In the genomic region with DNA sequence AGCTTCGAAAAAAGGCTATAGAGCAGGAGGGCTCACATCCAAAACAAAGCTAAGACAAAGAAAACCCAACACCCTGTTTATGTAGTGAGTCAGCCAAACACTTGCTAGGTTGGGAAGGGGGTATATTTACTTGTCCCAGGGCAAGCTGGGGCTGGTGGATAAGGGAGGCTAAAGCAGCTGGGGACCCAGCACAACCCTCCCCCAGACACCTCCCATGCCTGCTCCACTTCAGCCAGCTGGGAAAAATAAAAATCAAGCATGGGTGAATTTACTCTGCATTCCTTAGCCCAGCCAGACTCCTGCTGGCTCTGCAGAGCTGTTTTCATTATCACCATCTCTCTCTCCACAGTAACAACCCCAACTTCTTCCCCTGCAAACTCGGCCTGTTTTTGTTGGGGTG, we compare ENCODE assay signal across 10 mouse cellular contexts. TPM values are rescaled to one million over a fixed set of nuclear protein-coding genes. Genes with fewer than 3 reads are reported as not detected.
A peak's percentile ranks its signal among the peaks of the same experiment; 100 is the strongest.
DNase-seq lines count a peak whose midpoint lies in the region; ATAC-seq and TF ChIP-seq lines count a peak whose summit lies in the region.
"Had no signal": no experiment of that assay in that cellular context is flagged by ENCODE, and none has a peak within 500 bp of the region (broad histone marks: within the 10 kb centered on the region; RNA-seq: fewer than 3 reads in every experiment).

No protein-coding gene starts in this region.

- peaks cover 31% of the 10 kb centered on the region for H3K4me1 ChIP-seq in heart, embryonic 15.5 days (replicated peaks)
- H3K4me1 ChIP-seq in stomach, postnatal 0 days (replicated peaks; ENCODE audit: control insufficient read depth, insufficient read depth): peaks cover 6% of the 10 kb centered on the region; the same call in 1 of the 2 replicates

- H3K27ac ChIP-seq in heart, embryonic 15.5 days: peak overlapping the region; percentile 48
- no peak overlapping the region for H3K27ac ChIP-seq in stomach, postnatal 0 days (replicated peaks)
- H3K27ac ChIP-seq: intestine, embryonic 15.5 days; midbrain, embryonic 12.5 days had no signal

- TF ChIP-seq CTCF in stomach, postnatal 0 days (IDR thresholded peaks at IDR 0.05; ENCODE audit: low read depth): no peak

- H3K9ac ChIP-seq in heart, embryonic 15.5 days: no peak overlapping the region
- H3K9ac ChIP-seq in stomach, postnatal 0 days (ENCODE audit: low read length): no peak overlapping the region
- H3K9ac ChIP-seq: intestine, embryonic 15.5 days; midbrain, embryonic 12.5 days had no signal

- peaks cover 5% of the 10 kb centered on the region; the same call in 1 of the 2 replicates for H3K27me3 ChIP-seq in heart, embryonic 15.5 days
- no peaks in the 10 kb centered on the region for H3K27me3 ChIP-seq in stomach, postnatal 0 days (ENCODE audit: control insufficient read depth, insufficient read depth, low read length)
- H3K27me3 ChIP-seq: intestine, embryonic 15.5 days had no signal

- intact Hi-C loops in heart, postnatal 10 days (cut with DNase I): no loop called here

- no peak for ATAC-seq in heart, embryonic 15.5 days (replicated peaks; ENCODE audit: insufficient number of reproducible peaks, insufficient read depth, low FRiP score, low read depth)
- ATAC-seq in stomach, postnatal 0 days (ENCODE audit: low FRiP score, low TSS enrichment): no peak
- ATAC-seq: intestine, embryonic 15.5 days had no signal

- H3K9me3 ChIP-seq in heart, embryonic 15.5 days (replicated peaks): no peaks in the 10 kb centered on the region
- H3K9me3 ChIP-seq in stomach, postnatal 0 days (ENCODE audit: control insufficient read depth, low read length): no peaks in the 10 kb centered on the region
- H3K9me3 ChIP-seq: intestine, embryonic 15.5 days; midbrain, embryonic 12.5 days had no signal

- peak overlapping the region; percentile 13; the same call in 1 of the 2 replicates for H3K4me2 ChIP-seq in heart, embryonic 15.5 days
- 0 out of 2 replicates have a peak overlapping the region, but pooled peaks have one; percentile 3 for H3K4me2 ChIP-seq in stomach, postnatal 0 days (replicated peaks; ENCODE audit: low read depth)
- H3K4me2 ChIP-seq: intestine, embryonic 15.5 days; midbrain, embryonic 12.5 days had no signal

- no peaks in the 10 kb centered on the region for H3K36me3 ChIP-seq in heart, embryonic 15.5 days
- no peaks in the 10 kb centered on the region for H3K36me3 ChIP-seq in stomach, postnatal 0 days (ENCODE audit: control insufficient read depth, insufficient read depth, low read length)
- H3K36me3 ChIP-seq: intestine, embryonic 15.5 days; midbrain, embryonic 12.5 days had no signal

- 20% methylated on average over 2 of the region's 2 CpGs for WGBS in heart, embryonic 15.5 days
- 13% methylated on average over 2 of the region's 2 CpGs for WGBS in stomach, postnatal 0 days

- TF ChIP-seq EP300 in stomach, postnatal 0 days (optimal IDR thresholded peaks at IDR 0.05): no peak

- DNase-seq in heart, postnatal 10 days: no peak
- DNase-seq in ovary, adult 18-20 months (ENCODE audit: low spot score): peak; percentile 39
- no peak for DNase-seq in ovary, postnatal 36 days (ENCODE audit: low spot score)
- peak; percentile 60 for DNase-seq in forelimb bud, embryonic 11.5 days (ENCODE audit: low read depth, low spot score)
- DNase-seq in stomach, postnatal 0 days (ENCODE audit: low spot score): no peak
- DNase-seq in adrenal gland, adult (ENCODE audit: inconsistent age in 2 of 2, low spot score in 1 of 2): no peak
- DNase-seq: right cerebral cortex, postnatal 14 days had no signal

- H3K4me3 ChIP-seq in heart, embryonic 15.5 days: no peak overlapping the region
- H3K4me3 ChIP-seq in stomach, postnatal 0 days (ENCODE audit: low read depth, low read length): no peak overlapping the region
- H3K4me3 ChIP-seq: intestine, embryonic 15.5 days; midbrain, embryonic 12.5 days had no signal

RNA-seq across cellular contexts. Expression of a gene that starts 2.2 kb away (rescaled TPM):
- 7.2 and 11.5 TPM in 2 replicates for polyA plus RNA-seq in heart, embryonic 15.5 days (2015; fragmentation: Nextera tagmentation; extraction: Ambion mirVana)
- total RNA-seq in heart, postnatal 10 days (2021): 10 to 100 TPM; 17.8 to 18.8 TPM
- polyA plus RNA-seq in stomach, postnatal 0 days (2015; fragmentation: Nextera tagmentation; extraction: Ambion mirVana): 2.7 and 3.5 TPM in 2 replicates

RNA-seq across cellular contexts. Expression of a gene that starts 6.4 kb away (rescaled TPM):
- polyA plus RNA-seq in heart, embryonic 15.5 days (2015; fragmentation: Nextera tagmentation; extraction: Ambion mirVana): 0.39 and 0.68 TPM in 2 replicates
- 1 to 10 TPM; 2.3 to 3.1 TPM for total RNA-seq in heart, postnatal 10 days (2021)
- 0.59 and 1.2 TPM in 2 replicates for polyA plus RNA-seq in stomach, postnatal 0 days (2015; fragmentation: Nextera tagmentation; extraction: Ambion mirVana)

Comparison
In these comparisons a context has a peak if more than half of its experiments do, and no peak if none do; other contexts are left out.
1. DNase-seq: peak in ovary, adult 18-20 months (single experiment) and forelimb bud, embryonic 11.5 days (single experiment); none in heart, postnatal 10 days (0 of 2), ovary, postnatal 36 days (single experiment), stomach, postnatal 0 days (single experiment) and adrenal gland, adult (0 of 2).